Mouse (Mus musculus) stomach, embryonic 15.5 days (tissue): ENCODE measurements around the gene Nlrc5. TPM values are rescaled to one million over a fixed set of nuclear protein-coding genes. Genes with fewer than 3 reads are reported as not detected.

Experiments
- ATAC-seq: fragments of 200-750 bp; cut with Nextera tagmentation; 2 replicates; pipeline ENCODE4 v1.8.0; 2017; ENCODE audit warnings: low read depth, moderate number of reproducible peaks, moderate TSS enrichment; ENCODE audit not compliant: insufficient read depth, low FRiP score
- H3K27ac ChIP-seq: fragments of 300-500 bp; sonication (generic); 2 replicates; pipeline ENCODE4 v1.5.1; 2015; ENCODE audit warnings: mild to moderate bottlenecking, inconsistent platforms
- H3K27me3 ChIP-seq: fragments of 300-500 bp; sonication (generic); replicated peaks from 2 replicates; pipeline ENCODE4 v1.6.1; 2015; ENCODE audit warnings: inconsistent platforms
- H3K36me3 ChIP-seq: fragments of 300-500 bp; sonication (generic); 2 replicates; pipeline ENCODE4 v1.6.1; 2015; ENCODE audit warnings: inconsistent platforms
- H3K4me1 ChIP-seq: fragments of 300-500 bp; sonication (generic); 2 replicates; pipeline ENCODE4 v1.6.1; 2015; ENCODE audit warnings: inconsistent platforms
- H3K4me2 ChIP-seq: fragments of 300-500 bp; sonication (generic); 2 replicates; pipeline ENCODE4 v1.6.1; 2015; ENCODE audit warnings: mild to moderate bottlenecking, inconsistent platforms
- H3K4me3 ChIP-seq: fragments of 300-500 bp; sonication (generic); replicated peaks from 2 replicates; pipeline ENCODE4 v1.5.1; 2015; ENCODE audit warnings: inconsistent platforms
- H3K9ac ChIP-seq: fragments of 300-500 bp; sonication (generic); 2 replicates; pipeline ENCODE4 v1.6.1; 2015; ENCODE audit warnings: inconsistent platforms
- H3K9me3 ChIP-seq: fragments of 300-500 bp; sonication (generic); 2 replicates; pipeline ENCODE4 v1.6.1; 2016; ENCODE audit warnings: inconsistent platforms
- WGBS: fragments of 180-500 bp; shearing (Covaris S2); methylation state at CpG from one replicate; pipeline ENCODE4 v1.1.7; 2015; 5-methylcytosine and 5-hydroxymethylcytosine counted together
- polyA plus RNA-seq: library from polyadenylated mRNA; unstranded; fragments of >200 nt; fragmentation: Nextera tagmentation; extraction: Ambion mirVana; gene quantifications from 2 replicates; pipeline ENCODE4 v1.2.1, GENCODE M21; 2015

Nlrc5 gene
- polyA plus RNA-seq, 1 experiment from 2014 or later, result 0.51 TPM

DNA sequence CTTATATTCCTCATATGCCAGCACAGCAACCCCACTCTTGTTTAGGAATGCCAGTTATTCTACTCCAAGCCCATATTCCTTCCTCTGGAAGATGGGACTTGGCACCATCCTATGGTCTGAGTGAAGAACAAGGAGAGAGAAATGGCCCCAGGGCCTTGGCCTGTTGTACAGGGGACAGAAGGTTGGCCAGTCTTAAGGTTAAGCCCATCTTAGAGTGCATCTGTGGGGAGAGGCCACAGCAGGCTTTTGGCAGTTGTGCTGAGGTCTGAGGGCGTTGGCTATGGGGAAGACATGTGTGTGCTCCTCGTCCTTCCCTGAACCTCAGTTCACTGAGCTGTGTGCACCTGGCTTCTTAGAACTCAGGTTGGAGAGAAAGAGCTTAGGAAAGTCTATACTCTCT, 118.5 kb downstream of the Nlrc5 start:
- Histone ChIP-seq H3K9me3 (no peaks in the 10 kb centered on the region), H3K4me1 (no peaks in the 10 kb centered on the region), H3K27ac (no peak overlapping the region), H3K36me3 (no peaks in the 10 kb centered on the region), H3K4me3 (no peak overlapping the region), H3K4me2 (no peak overlapping the region), H3K27me3 (no peaks in the 10 kb centered on the region), H3K9ac (no peak overlapping the region)
- 83% methylated on average over 2 of the region's 2 CpGs for WGBS
- ATAC-seq, result no peak

DNA sequence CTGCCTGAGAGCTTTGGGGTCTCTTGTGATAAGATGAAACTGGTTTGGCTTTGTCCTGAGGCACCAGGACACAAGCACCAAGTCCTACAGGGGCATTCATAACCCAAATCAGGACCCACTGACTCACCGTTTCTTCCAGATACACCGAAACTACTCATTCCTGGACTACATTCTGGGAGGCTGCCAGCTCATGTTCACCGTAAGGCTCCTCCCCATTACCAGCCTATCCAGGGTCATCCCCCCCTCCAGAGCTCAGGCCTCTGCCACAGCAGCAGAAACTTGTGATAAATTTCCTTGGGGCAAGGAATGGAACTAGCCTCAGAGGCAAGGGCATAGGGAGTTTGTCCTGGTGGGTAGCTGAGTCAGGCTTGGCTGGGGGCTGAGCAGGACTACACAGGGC, 123.1 kb downstream of the Nlrc5 start:
- no peak for ATAC-seq
- no peaks in the 10 kb centered on the region for H3K36me3 ChIP-seq
- H3K9ac ChIP-seq, result no peak overlapping the region
- H3K27ac ChIP-seq, result no peak overlapping the region
- no peaks in the 10 kb centered on the region for H3K4me1 ChIP-seq
- H3K4me2 ChIP-seq, result no peak overlapping the region
- no peaks in the 10 kb centered on the region for H3K9me3 ChIP-seq
- no peak overlapping the region for H3K4me3 ChIP-seq
- WGBS, result 61% methylated on average over 3 of the region's 3 CpGs
- H3K27me3 ChIP-seq, result no peaks in the 10 kb centered on the region

DNA sequence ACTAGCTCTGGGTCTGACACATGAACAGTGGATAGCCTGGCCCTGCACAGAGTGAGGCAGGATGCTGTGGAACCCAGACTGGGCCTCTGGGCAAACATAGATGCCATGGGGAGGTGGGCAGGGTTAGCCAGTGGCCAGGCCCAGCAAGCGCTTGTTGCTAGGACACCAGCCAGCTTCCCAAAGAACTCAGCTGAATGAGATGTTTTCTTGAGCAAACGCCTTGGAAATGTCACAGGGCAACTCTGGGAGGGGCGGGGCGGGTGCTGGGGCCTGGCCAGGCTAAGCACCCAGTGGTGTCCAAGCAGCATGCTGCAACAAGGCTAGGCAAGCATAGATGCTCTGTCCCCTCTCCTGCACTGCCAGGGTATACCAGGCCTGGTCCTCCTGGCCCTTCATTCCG, 127.1 kb downstream of the Nlrc5 start:
- Histone ChIP-seq H3K36me3 (no peaks in the 10 kb centered on the region), H3K4me1 (no peaks in the 10 kb centered on the region), H3K27ac (no peak overlapping the region), H3K4me2 (no peak overlapping the region), H3K27me3 (no peaks in the 10 kb centered on the region), H3K4me3 (no peak overlapping the region), H3K9me3 (no peaks in the 10 kb centered on the region), H3K9ac (no peak overlapping the region)
- WGBS, result 59% methylated on average over 5 of the region's 5 CpGs
- no peak for ATAC-seq

DNA sequence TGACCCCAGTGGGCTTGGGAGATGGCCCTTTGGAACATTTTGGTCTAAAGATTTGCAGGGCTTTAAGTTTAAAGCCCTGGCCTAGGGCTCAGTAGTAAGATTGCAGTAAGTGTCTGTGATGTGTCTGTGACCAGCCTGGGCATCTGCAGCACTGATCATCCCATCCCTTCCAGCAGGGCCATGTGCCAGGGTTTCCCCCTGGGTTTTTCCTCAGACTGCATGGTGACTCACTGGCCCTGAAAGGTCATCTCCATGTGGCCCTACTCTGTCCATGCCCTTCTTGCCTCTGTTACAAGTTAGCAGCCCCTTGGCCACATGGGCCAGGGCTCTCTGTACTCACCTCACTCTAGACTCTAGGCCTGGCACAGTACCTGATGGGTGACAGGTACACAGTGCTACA, 130.3 kb downstream of the Nlrc5 start:
- no peak for ATAC-seq
- Histone ChIP-seq H3K9me3 (no peaks in the 10 kb centered on the region), H3K4me3 (no peak overlapping the region), H3K4me2 (no peak overlapping the region), H3K27me3 (no peaks in the 10 kb centered on the region), H3K9ac (no peak overlapping the region), H3K36me3 (no peaks in the 10 kb centered on the region), H3K27ac (no peak overlapping the region), H3K4me1 (no peaks in the 10 kb centered on the region)

DNA sequence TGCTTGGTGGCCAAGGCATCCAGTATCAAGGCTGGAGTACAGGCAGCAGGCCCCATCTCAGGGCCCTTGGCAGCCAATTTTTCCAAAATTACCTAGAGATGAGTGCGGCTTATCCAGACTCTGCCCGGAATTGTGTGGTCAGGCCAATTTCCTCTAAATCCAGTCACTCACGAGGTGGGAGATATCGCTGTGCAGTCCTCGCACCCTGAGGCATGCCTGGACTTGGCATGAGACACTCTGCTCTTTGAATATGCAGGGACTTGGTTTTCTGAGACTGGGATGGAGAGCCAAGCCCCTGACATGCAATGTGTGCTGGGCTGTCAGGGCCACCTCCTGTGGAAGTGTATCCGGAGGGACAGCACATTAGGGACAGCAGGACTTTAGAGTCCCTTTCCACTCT, 131.9 kb downstream of the Nlrc5 start:
- no peaks in the 10 kb centered on the region for H3K27me3 ChIP-seq
- no peak for ATAC-seq
- 70% methylated on average over 6 of the region's 6 CpGs for WGBS
- H3K36me3 ChIP-seq, result no peaks in the 10 kb centered on the region
- no peak overlapping the region for H3K27ac ChIP-seq
- H3K9me3 ChIP-seq, result no peaks in the 10 kb centered on the region
- no peak overlapping the region for H3K4me3 ChIP-seq
- H3K4me1 ChIP-seq, result no peaks in the 10 kb centered on the region
- H3K9ac ChIP-seq, result no peak overlapping the region
- no peak overlapping the region for H3K4me2 ChIP-seq

DNA sequence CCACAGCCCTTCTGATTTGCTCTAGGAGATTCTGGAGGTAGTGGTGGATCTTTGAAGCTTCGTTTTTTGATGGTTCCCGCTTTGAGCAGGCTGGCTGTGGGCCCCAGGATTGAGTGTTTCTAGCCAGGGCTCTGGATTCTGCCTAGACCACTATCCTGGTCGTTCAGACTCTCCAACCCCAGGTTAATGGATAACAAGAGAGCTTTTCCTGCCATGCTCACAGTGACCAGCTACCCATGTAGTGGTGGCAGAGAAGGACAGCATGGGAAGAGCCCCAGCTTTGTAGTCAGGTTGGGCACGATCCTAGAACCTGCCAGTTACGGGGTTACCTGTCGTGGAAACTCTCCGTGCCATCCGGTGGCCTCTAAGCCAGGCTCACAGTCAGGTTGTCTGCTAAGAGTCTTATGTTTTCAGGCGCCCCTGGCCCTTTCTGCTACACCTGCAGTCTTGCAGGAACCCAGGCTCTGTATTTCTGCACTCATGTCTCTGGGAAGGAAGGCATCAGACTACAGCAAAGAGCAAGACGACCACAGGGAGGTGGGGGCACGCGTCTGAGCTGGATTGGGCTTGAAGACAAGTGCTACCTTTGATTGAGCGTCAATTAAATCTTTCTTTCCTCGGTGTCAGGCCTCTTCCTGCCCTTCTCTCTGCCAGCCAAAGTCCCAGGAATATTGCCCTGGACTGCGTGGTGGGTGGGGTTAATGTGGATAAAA, 132.4 kb downstream of the Nlrc5 start:
- no peak overlapping the region for H3K9ac ChIP-seq
- H3K27ac ChIP-seq, result no peak overlapping the region
- no peak for ATAC-seq
- no peaks in the 10 kb centered on the region for H3K4me1 ChIP-seq
- H3K9me3 ChIP-seq, result no peaks in the 10 kb centered on the region
- no peak overlapping the region for H3K4me2 ChIP-seq
- 55% methylated on average over 15 of the region's 15 CpGs for WGBS
- H3K4me3 ChIP-seq, result no peak overlapping the region
- H3K27me3 ChIP-seq, result no peaks in the 10 kb centered on the region
- no peaks in the 10 kb centered on the region for H3K36me3 ChIP-seq

DNA sequence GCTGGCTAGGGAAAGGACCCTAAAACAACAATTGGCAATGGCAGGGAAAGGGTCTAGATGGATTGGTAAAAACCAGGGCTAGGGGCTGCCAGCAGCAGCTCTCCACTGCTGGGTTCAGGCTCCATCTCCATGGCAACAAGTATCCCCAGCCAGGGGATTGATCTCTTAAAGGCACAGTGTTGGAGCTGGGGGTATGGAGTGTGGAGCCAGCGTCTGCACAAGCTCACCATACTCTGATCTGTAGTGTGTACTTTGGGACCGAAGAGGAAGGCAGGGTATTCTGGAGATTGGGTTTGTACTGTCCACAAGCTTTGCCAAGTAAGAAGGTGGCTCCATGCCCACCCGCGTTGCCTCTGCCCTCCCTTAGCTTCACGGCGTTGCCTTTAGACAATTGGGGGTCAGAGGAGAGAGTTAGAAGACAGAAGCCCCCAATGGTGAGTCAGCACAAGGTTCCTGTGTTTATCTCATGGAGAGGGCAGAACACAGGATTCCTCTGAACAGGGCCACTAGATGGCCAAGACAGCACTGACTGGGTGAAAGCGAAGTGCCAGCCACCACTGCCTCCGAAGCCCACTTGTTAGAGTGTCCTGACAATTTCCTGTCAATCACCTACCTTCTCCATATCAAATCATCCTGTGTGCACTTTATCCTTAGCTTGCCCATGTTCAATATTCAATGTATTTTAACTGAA, 133.1 kb downstream of the Nlrc5 start:
- ATAC-seq, result no peak

DNA sequence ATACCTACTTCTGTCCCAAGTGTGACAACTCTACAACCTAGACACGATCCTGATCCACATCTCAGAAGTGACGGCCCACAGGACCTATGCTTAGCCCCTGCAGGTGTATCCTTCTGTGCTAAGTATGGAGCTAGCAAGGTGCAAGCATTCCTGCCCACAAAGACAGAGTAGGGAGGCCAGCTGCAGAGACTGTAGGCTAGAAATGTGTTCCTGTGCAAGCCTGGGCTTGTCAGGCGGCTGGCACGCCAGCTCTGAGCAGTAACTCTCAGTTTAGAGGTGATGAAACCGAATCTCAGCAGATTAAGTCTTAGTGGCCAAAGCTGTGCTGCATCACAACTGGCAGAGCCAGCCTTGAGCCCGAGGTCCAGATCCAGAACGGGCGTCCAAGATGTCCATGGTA, 133.9 kb downstream of the Nlrc5 start:
- no peak for ATAC-seq
- no peaks in the 10 kb centered on the region for H3K4me1 ChIP-seq
- no peak overlapping the region for H3K4me2 ChIP-seq
- WGBS, result 87% methylated on average over 8 of the region's 8 CpGs
- H3K27ac ChIP-seq, result no peak overlapping the region
- H3K27me3 ChIP-seq, result no peaks in the 10 kb centered on the region
- no peaks in the 10 kb centered on the region for H3K36me3 ChIP-seq
- no peak overlapping the region for H3K9ac ChIP-seq
- H3K9me3 ChIP-seq, result no peaks in the 10 kb centered on the region
- H3K4me3 ChIP-seq, result no peak overlapping the region

More for the DNA sequence above, 133.1 kb downstream of the Nlrc5 start:
- no peaks in the 10 kb centered on the region for H3K36me3 ChIP-seq
- H3K27me3 ChIP-seq, result no peaks in the 10 kb centered on the region
- no peaks in the 10 kb centered on the region for H3K4me1 ChIP-seq
- no peak overlapping the region for H3K4me3 ChIP-seq
- no peak overlapping the region for H3K9ac ChIP-seq
- H3K27ac ChIP-seq, result no peak overlapping the region
- H3K4me2 ChIP-seq, result no peak overlapping the region
- H3K9me3 ChIP-seq, result no peaks in the 10 kb centered on the region
- WGBS, result 73% methylated on average over 8 of the region's 8 CpGs

DNA sequence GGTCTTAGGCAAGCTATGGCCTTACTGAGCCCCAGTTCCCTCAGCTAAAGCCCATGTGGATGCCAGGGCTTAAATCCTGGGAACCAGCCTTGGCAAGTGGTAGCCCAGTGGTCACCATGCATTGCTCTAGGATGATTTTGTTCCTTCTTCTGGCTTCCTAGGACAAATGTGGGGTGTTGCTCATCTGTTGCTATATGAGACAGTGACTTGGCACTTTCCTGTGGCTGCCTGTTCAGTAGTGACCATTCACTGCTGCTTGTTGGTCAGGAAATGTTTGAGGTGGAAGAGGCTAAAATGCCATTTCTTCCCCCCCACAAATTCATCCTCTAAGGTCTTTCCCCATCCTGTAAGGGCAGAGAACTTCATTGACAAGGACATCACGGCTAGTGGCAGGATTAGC, 135.3 kb downstream of the Nlrc5 start:
- Histone ChIP-seq H3K36me3 (0 out of 2 replicates have a peak, but pooled peaks cover 7% of the 10 kb centered on the region), H3K4me2 (no peak overlapping the region), H3K27me3 (no peaks in the 10 kb centered on the region), H3K9ac (no peak overlapping the region), H3K9me3 (no peaks in the 10 kb centered on the region), H3K4me3 (no peak overlapping the region), H3K4me1 (no peaks in the 10 kb centered on the region), H3K27ac (no peak overlapping the region)
- WGBS, result 72% methylated on average over 1 of the region's 1 CpGs
- ATAC-seq, result no peak

DNA sequence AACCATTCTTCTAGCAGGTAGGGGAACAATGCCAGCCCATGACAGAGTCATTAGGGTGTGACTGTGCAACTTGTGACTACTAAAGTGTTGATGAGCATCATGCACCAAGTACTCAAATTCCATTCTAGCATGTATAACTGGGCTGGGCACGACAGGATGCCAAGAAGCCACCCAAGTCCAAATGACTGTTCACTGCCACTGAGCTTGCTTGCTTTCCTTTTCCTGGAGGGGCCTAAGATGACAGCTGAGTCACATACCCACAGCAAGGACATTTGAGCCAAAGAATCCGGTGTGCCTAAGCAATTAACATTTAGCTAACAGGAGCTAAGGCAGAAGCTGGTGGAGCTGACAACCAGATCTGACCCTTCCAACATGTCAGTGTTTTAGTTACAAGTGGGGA, 137.7 kb downstream of the Nlrc5 start:
- WGBS, result 72% methylated on average over 2 of the region's 2 CpGs
- no peaks in the 10 kb centered on the region for H3K9me3 ChIP-seq
- no peaks in the 10 kb centered on the region for H3K4me1 ChIP-seq
- no peak overlapping the region for H3K9ac ChIP-seq
- no peak overlapping the region for H3K27ac ChIP-seq
- no peaks in the 10 kb centered on the region for H3K27me3 ChIP-seq
- no peak overlapping the region for H3K4me2 ChIP-seq
- H3K4me3 ChIP-seq, result no peak overlapping the region
- ATAC-seq, result no peak
- H3K36me3 ChIP-seq, result peaks cover 28% of the 10 kb centered on the region

DNA sequence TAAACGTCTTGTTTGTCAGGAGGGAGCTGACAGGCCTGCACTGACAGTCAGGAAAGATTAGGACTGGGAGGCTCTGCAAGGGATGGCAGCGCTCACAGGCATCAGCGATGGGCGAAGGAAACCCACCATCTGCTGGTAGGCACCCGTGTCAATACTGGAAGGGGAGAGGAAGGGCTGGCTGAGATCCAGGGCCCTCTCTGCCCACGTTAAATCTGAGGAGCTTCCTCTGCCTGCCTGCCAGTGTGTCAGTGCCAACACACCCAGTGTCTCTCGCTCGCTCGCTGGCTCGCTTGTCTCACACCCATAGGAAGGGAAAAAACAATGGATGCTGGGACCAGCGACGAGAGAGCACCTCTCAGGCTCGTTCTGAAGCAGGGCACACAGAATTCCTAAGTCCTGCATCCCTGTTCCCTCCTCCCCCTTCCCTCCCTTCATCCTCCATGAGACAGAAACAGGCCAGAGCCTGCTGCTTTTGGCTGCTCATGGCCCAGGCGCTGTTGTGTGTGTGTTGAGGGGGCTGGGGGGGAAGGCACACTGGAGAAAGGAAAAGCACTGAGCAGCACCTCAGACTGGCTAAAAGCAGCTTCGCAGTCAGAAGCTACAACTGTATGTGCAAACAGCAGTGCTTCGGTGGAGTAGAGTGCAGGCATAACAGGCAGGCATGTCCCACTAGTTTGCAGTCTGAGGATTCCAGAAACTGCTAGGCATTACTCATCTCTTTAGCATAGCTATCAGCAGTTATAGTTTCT, 140.2 kb downstream of the Nlrc5 start:
- Histone ChIP-seq H3K4me2 (no peak overlapping the region), H3K36me3 (peaks cover 44% of the 10 kb centered on the region), H3K27ac (no peak overlapping the region), H3K4me1 (no peaks in the 10 kb centered on the region), H3K27me3 (no peaks in the 10 kb centered on the region), H3K9ac (no peak overlapping the region), H3K4me3 (no peak overlapping the region), H3K9me3 (no peaks in the 10 kb centered on the region)
- WGBS, result 88% methylated on average over 16 of the region's 16 CpGs
- ATAC-seq, result no peak

DNA sequence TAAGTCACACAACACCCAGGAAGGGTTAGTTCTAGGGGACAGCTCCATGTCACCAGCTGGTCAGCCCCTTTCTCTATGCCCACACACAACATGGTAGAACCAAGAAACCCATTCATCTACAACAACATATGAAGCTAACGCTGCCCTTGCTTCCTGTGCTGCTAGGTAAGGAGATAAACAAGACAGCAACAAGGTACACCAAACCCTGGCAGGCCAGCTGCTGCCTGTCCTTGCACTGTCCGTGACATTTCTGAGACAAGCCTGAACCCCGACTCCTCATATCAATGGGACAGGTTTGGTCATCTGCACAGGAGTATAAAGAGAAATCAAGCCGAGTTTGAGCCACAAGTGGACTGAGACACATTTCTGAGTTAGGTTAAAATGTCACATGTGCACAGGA, 141.0 kb downstream of the Nlrc5 start:
- H3K36me3 ChIP-seq, result peaks cover 46% of the 10 kb centered on the region
- no peaks in the 10 kb centered on the region for H3K4me1 ChIP-seq
- H3K4me2 ChIP-seq, result no peak overlapping the region
- WGBS, result 87% methylated on average over 4 of the region's 4 CpGs
- no peak overlapping the region for H3K9ac ChIP-seq
- H3K9me3 ChIP-seq, result no peaks in the 10 kb centered on the region
- no peak overlapping the region for H3K4me3 ChIP-seq
- ATAC-seq, result no peak
- no peaks in the 10 kb centered on the region for H3K27me3 ChIP-seq
- no peak overlapping the region for H3K27ac ChIP-seq
